ENCODE assay signal across 10 mouse cellular contexts in genomic region chr1:186408986-186409441, GRCm38 (mm10).
DNase-seq lines count a peak whose midpoint lies in the region; ATAC-seq and TF ChIP-seq lines count a peak whose summit lies in the region.
"Had no signal": no experiment of that assay in that cellular context is flagged by ENCODE, and none has a peak within 500 bp of the region (broad histone marks: within the 10 kb centered on the region; RNA-seq: fewer than 3 reads in every experiment).

No protein-coding gene starts in this region.

- H3K9ac ChIP-seq in heart, adult 2 months (ENCODE audit: low read depth, low read length), result no peak overlapping the region
- peak overlapping the region; percentile 18 for H3K9ac ChIP-seq in forebrain, postnatal 0 days
- no peak overlapping the region for H3K9ac ChIP-seq in limb, embryonic 15.5 days

- no peak for TF ChIP-seq CTCF in heart, adult 2 months (IDR thresholded peaks at IDR 0.05)
- no peak for TF ChIP-seq CTCF in brain, embryonic 14.5 days (IDR thresholded peaks at IDR 0.05; ENCODE audit: borderline replicate concordance, extremely low read depth, insufficient read depth, insufficient read length)
- no peak for TF ChIP-seq CTCF in forebrain, postnatal 0 days (IDR thresholded peaks at IDR 0.05; ENCODE audit: low read depth)

- peak in 1 of 2 experiments; percentile 16 for DNase-seq in heart, adult 2 months
- no peak for DNase-seq in heart, adult 8-10 months (ENCODE audit: low spot score)
- DNase-seq in brain, embryonic 14.5 days (ENCODE audit: low read depth), result peak; percentile 73
- peak; percentile 38 for DNase-seq in forebrain, postnatal 0 days
- DNase-seq in spleen, adult 18-20 months, result no peak
- no peak for DNase-seq in c-Kit-positive CD71-positive TER-119-positive erythroid progenitor cells, embryonic 14.5 days (ENCODE audit: low spot score)
- DNase-seq: thymus, adult 18-20 months had no signal

- no peaks in the 10 kb centered on the region for H3K9me3 ChIP-seq in forebrain, postnatal 0 days (ENCODE audit: low read length)
- H3K9me3 ChIP-seq in limb, embryonic 15.5 days, result no peaks in the 10 kb centered on the region

- H3K27ac ChIP-seq in heart, adult 2 months, result peak overlapping the region; percentile 9; the same call in 1 of the 2 replicates
- H3K27ac ChIP-seq in forebrain, postnatal 0 days (ENCODE audit: low read depth, low read length), result no peak overlapping the region
- H3K27ac ChIP-seq in limb, embryonic 15.5 days, result peak overlapping the region; percentile 65

- peaks cover 21% of the 10 kb centered on the region for H3K4me1 ChIP-seq in heart, adult 2 months (ENCODE audit: control insufficient read depth, insufficient read depth, low read length)
- H3K4me1 ChIP-seq in forebrain, postnatal 0 days (ENCODE audit: insufficient read depth), result peaks cover 15% of the 10 kb centered on the region; the same call in 1 of the 2 replicates
- H3K4me1 ChIP-seq in limb, embryonic 15.5 days, result peaks cover 27% of the 10 kb centered on the region

- 53% methylated on average over 10 of the region's 10 CpGs for WGBS in heart, adult 2 months
- 5% methylated on average over 10 of the region's 10 CpGs for WGBS in forebrain, postnatal 0 days
- 53% methylated on average over 10 of the region's 10 CpGs for WGBS in limb, embryonic 15.5 days

- H3K79me2 ChIP-seq in heart, adult 2 months (replicated peaks; ENCODE audit: control insufficient read depth, insufficient read depth, low read length), result no peaks in the 10 kb centered on the region

- H3K27me3 ChIP-seq in heart, adult 2 months (ENCODE audit: control insufficient read depth, insufficient read depth, low read length), result no peaks in the 10 kb centered on the region
- no peaks in the 10 kb centered on the region for H3K27me3 ChIP-seq in forebrain, postnatal 0 days (ENCODE audit: insufficient read depth, low read length)
- no peaks in the 10 kb centered on the region for H3K27me3 ChIP-seq in limb, embryonic 15.5 days
- H3K27me3 ChIP-seq: Patski had no signal

- peak overlapping the region; percentile 47 for H3K4me2 ChIP-seq in forebrain, postnatal 0 days (ENCODE audit: low read depth)
- no peak overlapping the region for H3K4me2 ChIP-seq in limb, embryonic 15.5 days

- TF ChIP-seq POLR2A in heart, adult 2 months (IDR thresholded peaks at IDR 0.05; ENCODE audit: insufficient read depth, low read depth, low read length), result no peak
- TF ChIP-seq POLR2A in brain, embryonic 14.5 days (IDR thresholded peaks at IDR 0.05; ENCODE audit: borderline replicate concordance, extremely low read depth, insufficient read depth, insufficient read length, poor library complexity, severe bottlenecking), result no peak

- no peak overlapping the region for H3K4me3 ChIP-seq in heart, adult 2 months
- peak overlapping the region; percentile 23 for H3K4me3 ChIP-seq in forebrain, postnatal 0 days (ENCODE audit: low read depth, low read length)
- H3K4me3 ChIP-seq in limb, embryonic 15.5 days, result no peak overlapping the region

- H3K36me3 ChIP-seq in heart, adult 2 months (ENCODE audit: control insufficient read depth, insufficient read depth, low read length), result no peaks in the 10 kb centered on the region
- H3K36me3 ChIP-seq in forebrain, postnatal 0 days (ENCODE audit: insufficient read depth), result no peaks in the 10 kb centered on the region
- no peaks in the 10 kb centered on the region for H3K36me3 ChIP-seq in limb, embryonic 15.5 days

- 0 out of 2 replicates have a peak, but pooled peaks have one; percentile 2 for ATAC-seq in forebrain, postnatal 0 days
- no peak for ATAC-seq in limb, embryonic 15.5 days (ENCODE audit: insufficient number of reproducible peaks, low FRiP score, low TSS enrichment, low read depth)
- no peak for ATAC-seq in megakaryocyte, adult 5-6 weeks (ENCODE audit: poor library complexity, severe bottlenecking)
- ATAC-seq: Patski had no signal

- no peak for TF ChIP-seq EP300 in heart, adult 2 months (IDR thresholded peaks at IDR 0.05; ENCODE audit: insufficient read depth, low read depth, low read length)

- intact Hi-C loops in heart, adult 2 months (cut with DNase I), result loop anchor here (5.0 kb wide), 1 partner anchor 68 kb away; no protein-coding TSS in a partner anchor

Comparison
In these comparisons a context has a peak if more than half of its experiments do, and no peak if none do; other contexts are left out.
1. DNase-seq: peak in brain, embryonic 14.5 days (single experiment) and forebrain, postnatal 0 days (single experiment); none in heart, adult 8-10 months (single experiment), spleen, adult 18-20 months (0 of 2) and c-Kit-positive CD71-positive TER-119-positive erythroid progenitor cells, embryonic 14.5 days (single experiment).